Mouse (Mus musculus) G1E (cell line): ENCODE measurements around the gene Hps4. TPM values are rescaled to one million over a fixed set of nuclear protein-coding genes. Genes with fewer than 3 reads are reported as not detected.

Source experiments
- ATAC-seq: 2 replicates; pipeline ENCODE4 v1.8.0; 2016; ENCODE audit warnings: mild to moderate bottlenecking; ENCODE audit not compliant: insufficient number of reproducible peaks, poor library complexity, low FRiP score, severe bottlenecking; ENCODE audit errors: extremely low read depth
- DNase-seq: peaks from one replicate; pipeline ENCODE4 v3.0.0; 2012; ENCODE audit warnings: low spot score
- H3K27me3 ChIP-seq: 2 replicates; pipeline ENCODE4 v1.6.1; 2012; ENCODE audit warnings: mild to moderate bottlenecking, low read length, inconsistent platforms; ENCODE audit not compliant: insufficient read depth
- H3K36me3 ChIP-seq: replicated peaks from 2 replicates; pipeline ENCODE3; 2012; ENCODE audit warnings: mild to moderate bottlenecking, inconsistent platforms
- H3K4me1 ChIP-seq: 2 replicates; pipeline ENCODE4 v1.6.1; 2012; ENCODE audit warnings: low read depth, low read length, inconsistent platforms, mixed read lengths; ENCODE audit not compliant: insufficient read depth
- H3K4me3 ChIP-seq: 2 replicates; pipeline ENCODE4 v1.5.1; 2012; ENCODE audit warnings: low read depth, mild to moderate bottlenecking, inconsistent platforms, low read length, moderate library complexity, mixed read lengths
- H3K9me3 ChIP-seq: replicated peaks from 2 replicates; pipeline ENCODE4 v1.6.1; 2012; ENCODE audit warnings: inconsistent platforms
- CTCF ChIP-seq: IDR thresholded peaks from 2 replicates; pipeline ENCODE4 v1.5.1; 2012; ENCODE audit warnings: low read depth, low read length, inconsistent platforms, mixed read lengths
- GATA1 ChIP-seq: IDR thresholded peaks from 2 replicates; pipeline ENCODE4 v1.6.1; 2012; ENCODE audit warnings: borderline replicate concordance, low read length, inconsistent platforms, mixed read lengths
- GATA2 ChIP-seq: IDR thresholded peaks from 2 replicates; pipeline ENCODE4 v1.6.1; 2012; ENCODE audit warnings: low read depth, low read length, inconsistent platforms, borderline replicate concordance
- POLR2AphosphoS5 ChIP-seq: IDR thresholded peaks from 2 replicates; pipeline ENCODE4 v1.6.1; 2012; ENCODE audit warnings: low read depth, low read length, inconsistent platforms; ENCODE audit not compliant: insufficient replicate concordance
- TAL1 ChIP-seq: conservative IDR thresholded peaks from 2 replicates; pipeline ENCODE4 v1.6.1; 2012; ENCODE audit warnings: low read depth, low read length, inconsistent platforms, mixed read lengths
- polyA plus RNA-seq: library from polyadenylated mRNA; stranded (reverse); fragments of >175 nt; gene quantifications from 2 replicates; pipeline ENCODE4 v1.2.3, GENCODE M21; 2012
- total RNA-seq, 2 experiments: library from RNA; stranded (forward) in 1 of 2; stranded (reverse) in 1 of 2; fragments of 200-1000 nt in 1 of 2; fragments of >200 nt in 1 of 2; fragmentation: Nextera tagmentation in 1 of 2; gene quantifications; 2 replicates each; pipeline ENCODE4 v1.2.3; 2014 to 2017

Gene Hps4
- total and polyA plus RNA-seq, 3 experiments, result 16.7 to 47.7 (median 33.8) TPM

GRCm38 (mm10) chr5:112381154-112381553 is 38.3 kb downstream of the Hps4 start:
- TF ChIP-seq POLR2AphosphoS5 (no peak), GATA2 (no peak), TAL1 (no peak), CTCF (no peak), GATA1 (no peak)
- H3K9me3 ChIP-seq, result no peaks in the 10 kb centered on the region
- no peak overlapping the region for H3K4me3 ChIP-seq
- peaks cover 55% of the 10 kb centered on the region for H3K36me3 ChIP-seq
- DNase-seq, result no peak
- peaks cover 3% of the 10 kb centered on the region; the same call in 1 of the 2 replicates for H3K27me3 ChIP-seq
- H3K4me1 ChIP-seq, result peaks cover 14% of the 10 kb centered on the region
- ATAC-seq, result no peak

GRCm38 (mm10) chr5:112382042-112382441 is 39.2 kb downstream of the Hps4 start:
- Histone ChIP-seq H3K4me1 (peaks cover 17% of the 10 kb centered on the region), H3K36me3 (peaks cover 46% of the 10 kb centered on the region), H3K9me3 (no peaks in the 10 kb centered on the region), H3K4me3 (no peak overlapping the region), H3K27me3 (peaks cover 3% of the 10 kb centered on the region; the same call in 1 of the 2 replicates)
- no peak for DNase-seq
- no peak for ATAC-seq
- TF ChIP-seq POLR2AphosphoS5 (no peak), GATA1 (no peak), TAL1 (no peak), GATA2 (no peak), CTCF (no peak)

- no peak overlapping the region for H3K4me3 ChIP-seq
- no peak for ATAC-seq
- peaks cover 39% of the 10 kb centered on the region for H3K36me3 ChIP-seq
- H3K4me1 ChIP-seq, result peaks cover 17% of the 10 kb centered on the region
- peaks cover 5% of the 10 kb centered on the region for H3K27me3 ChIP-seq
- no peak for DNase-seq
- TF ChIP-seq TAL1, result no peak
- no peak for TF ChIP-seq POLR2AphosphoS5
- no peak for TF ChIP-seq GATA2
- TF ChIP-seq GATA1, result no peak
- TF ChIP-seq CTCF, result no peak
- no peaks in the 10 kb centered on the region for H3K9me3 ChIP-seq
These were observed 39.9 kb downstream of the Hps4 start for GRCm38 (mm10) chr5:112382641-112383330.

- DNase-seq (no peak), ATAC-seq (no peak)
- TF ChIP-seq GATA2 (no peak), POLR2AphosphoS5 (no peak), TAL1 (no peak), CTCF (no peak), GATA1 (no peak)
- H3K9me3 ChIP-seq, result no peaks in the 10 kb centered on the region
- H3K4me3 ChIP-seq, result no peak overlapping the region
- peaks cover 17% of the 10 kb centered on the region for H3K4me1 ChIP-seq
- H3K27me3 ChIP-seq, result peaks cover 9% of the 10 kb centered on the region
- peaks cover 17% of the 10 kb centered on the region for H3K36me3 ChIP-seq
These were observed 42.1 kb downstream of the Hps4 start for GRCm38 (mm10) chr5:112384805-112385472.

- no peaks in the 10 kb centered on the region for H3K9me3 ChIP-seq
- H3K4me3 ChIP-seq, result no peak overlapping the region
- peaks cover 17% of the 10 kb centered on the region for H3K4me1 ChIP-seq
- TF ChIP-seq GATA2, result no peak
- no peak for TF ChIP-seq POLR2AphosphoS5
- TF ChIP-seq TAL1, result no peak
- no peak for TF ChIP-seq GATA1
- no peak for TF ChIP-seq CTCF
- H3K36me3 ChIP-seq, result peaks cover 7% of the 10 kb centered on the region
- no peak for ATAC-seq
- H3K27me3 ChIP-seq, result peaks cover 9% of the 10 kb centered on the region
- no peak for DNase-seq
These were observed 43.1 kb downstream of the Hps4 start for GRCm38 (mm10) chr5:112385973-112386372.

GRCm38 (mm10) chr5:112389352-112389751 is 46.5 kb downstream of the Hps4 start:
- H3K4me1 ChIP-seq, result peaks cover 14% of the 10 kb centered on the region

More at GRCm38 (mm10) chr5:112389352-112389751, 46.5 kb downstream of the Hps4 start:
- Histone ChIP-seq H3K27me3 (peaks cover 8% of the 10 kb centered on the region), H3K9me3 (peaks cover 4% of the 10 kb centered on the region), H3K4me3 (no peak overlapping the region), H3K36me3 (no peaks in the 10 kb centered on the region)
- DNase-seq (no peak), ATAC-seq (no peak)
- TF ChIP-seq CTCF (no peak), TAL1 (no peak), POLR2AphosphoS5 (no peak)
